Mouse (Mus musculus): ENCODE data around the gene Ap2a1. TPM values are rescaled to one million over a fixed set of nuclear protein-coding genes. Genes with fewer than 3 reads are reported as not detected.

The Ap2a1 gene
- polyA plus RNA-seq, 1 experiment, result 278 TPM

GRCm38 (mm10) chr7:44852259-44853027 lies 76.9 kb downstream of the Ap2a1 start:
- TF ChIP-seq GATA1 (IDR thresholded peaks at IDR 0.05; ENCODE audit: low read length), result no peak

- no peak for TF ChIP-seq GATA1 (IDR thresholded peaks at IDR 0.05; ENCODE audit: low read length)
Observed at GRCm38 (mm10) chr7:44851625-44852234, 77.6 kb downstream of the Ap2a1 start.

GRCm38 (mm10) chr7:44850789-44851624 lies 78.3 kb downstream of the Ap2a1 start:
- no peak for TF ChIP-seq GATA1 (IDR thresholded peaks at IDR 0.05; ENCODE audit: low read length)

Other genes starting within 250 kb of the Ap2a1 start
- not detected in 2 replicates for gene Izumo2, start 220.8 kb downstream of the Ap2a1 start, polyA plus RNA-seq (2012)
- 98.8 and 104 TPM in 2 replicates for gene Vrk3, start 181.1 kb downstream of the Ap2a1 start, polyA plus RNA-seq (2012)
- 0.11 and 0.17 TPM in 2 replicates for gene Zfp473, start 178.4 kb downstream of the Ap2a1 start, polyA plus RNA-seq (2012)
- gene Nup62, start 113.4 kb downstream of the Ap2a1 start, polyA plus RNA-seq (2012), result 89.3 and 290 TPM in 2 replicates
- 1.4 TPM in 2 replicates for gene Il4i1, start 113.1 kb downstream of the Ap2a1 start, polyA plus RNA-seq (2012)
- 545 and 546 TPM in 2 replicates for gene Atf5, start 112.8 kb downstream of the Ap2a1 start, polyA plus RNA-seq (2012)
- gene Akt1s1, start 80.5 kb downstream of the Ap2a1 start, polyA plus RNA-seq (2012), result 873 and 930 TPM in 2 replicates
- 87.2 and 126 TPM in 2 replicates for gene Tbc1d17, start 80.4 kb downstream of the Ap2a1 start, polyA plus RNA-seq (2012)
- gene Pnkp, start 72.4 kb downstream of the Ap2a1 start, polyA plus RNA-seq (2012), result 55.8 and 74.5 TPM in 2 replicates
- gene Ptov1, start 59.7 kb downstream of the Ap2a1 start, polyA plus RNA-seq (2012), result 256 and 306 TPM in 2 replicates
- 568 and 719 TPM in 2 replicates for gene Med25, start 36.8 kb downstream of the Ap2a1 start, polyA plus RNA-seq (2012)
- 67.3 and 78.5 TPM in 2 replicates for gene Fuz, start 33.4 kb downstream of the Ap2a1 start, polyA plus RNA-seq (2012)
- 0.16 TPM in 1 of 2 replicates, not detected in the other for gene Tsks, start 13.7 kb upstream of the Ap2a1 start, polyA plus RNA-seq (2012)
- 1.2 and 1.9 TPM in 2 replicates for gene Cpt1c, start 45.4 kb upstream of the Ap2a1 start, polyA plus RNA-seq (2012)
- 142 and 234 TPM in 2 replicates for gene Prmt1, start 57.1 kb upstream of the Ap2a1 start, polyA plus RNA-seq (2012)
- 110 and 153 TPM in 2 replicates for gene Irf3, start 68.2 kb upstream of the Ap2a1 start, polyA plus RNA-seq (2012)
- gene Bcl2l12, start 69.2 kb upstream of the Ap2a1 start, polyA plus RNA-seq (2012), result 195 and 211 TPM in 2 replicates
- gene Scaf1, start 86.9 kb upstream of the Ap2a1 start, polyA plus RNA-seq (2012), result 347 and 406 TPM in 2 replicates
- gene Rras, start 88.5 kb upstream of the Ap2a1 start, polyA plus RNA-seq (2012), result 7.8 and 9.1 TPM in 2 replicates
- gene Prr12, start 123.4 kb upstream of the Ap2a1 start, polyA plus RNA-seq (2012), result 123 and 149 TPM in 2 replicates
- 160 and 205 TPM in 2 replicates for gene Nosip, start 132.9 kb upstream of the Ap2a1 start, polyA plus RNA-seq (2012)
- 28.0 and 34.7 TPM in 2 replicates for gene Prrg2, start 133.2 kb upstream of the Ap2a1 start, polyA plus RNA-seq (2012)
- 1.2 and 1.8 TPM in 2 replicates for gene Rcn3, start 162.7 kb upstream of the Ap2a1 start, polyA plus RNA-seq (2012)
- gene Fcgrt, start 174.4 kb upstream of the Ap2a1 start, polyA plus RNA-seq (2012), result 0.04 TPM in 1 of 2 replicates, not detected in the other
- 236 and 428 TPM in 2 replicates for gene Rps11, start 194.9 kb upstream of the Ap2a1 start, polyA plus RNA-seq (2012)
- 9,046 and 9,149 TPM in 2 replicates for gene Rpl13a, start 199.3 kb upstream of the Ap2a1 start, polyA plus RNA-seq (2012)
- gene Gm45713, start 206.7 kb upstream of the Ap2a1 start, polyA plus RNA-seq (2012), result 1.5 and 3.9 TPM in 2 replicates
- gene Flt3l, start 206.9 kb upstream of the Ap2a1 start, polyA plus RNA-seq (2012), result 47.6 and 56.0 TPM in 2 replicates
- gene Pih1d1, start 224.8 kb upstream of the Ap2a1 start, polyA plus RNA-seq (2012), result 93.6 and 96.2 TPM in 2 replicates
- gene Aldh16a1, start 225.1 kb upstream of the Ap2a1 start, polyA plus RNA-seq (2012), result 150 and 154 TPM in 2 replicates
- gene Slc17a7, start 234.5 kb upstream of the Ap2a1 start, polyA plus RNA-seq (2012), result 0.06 and 0.09 TPM in 2 replicates